Mouse (Mus musculus) cortical plate, adult 2 months (tissue): ENCODE measurements at regions not wholly inside any gene's neighbourhood (a gene's known extent, or its start where the extent isn't known, plus 50 kb on each side); places are given as distances from the start of the nearest gene placed in this dataset.

Experiments
- H3K27ac ChIP-seq: fragments of 200-500 bp; 2 replicates; pipeline ENCODE4 v1.5.1; 2012; ENCODE audit warnings: low read length, control low read depth, inconsistent platforms; ENCODE audit not compliant: insufficient read depth
- H3K4me1 ChIP-seq: fragments of 200-500 bp; 2 replicates; pipeline ENCODE4 v1.6.1; 2011; ENCODE audit warnings: low read length; ENCODE audit not compliant: control insufficient read depth, insufficient read depth
- H3K4me3 ChIP-seq: fragments of 200-500 bp; 2 replicates; pipeline ENCODE4 v1.5.1; 2011; ENCODE audit warnings: mild to moderate bottlenecking, low read length, control low read depth; ENCODE audit not compliant: insufficient read depth
- CTCF ChIP-seq: fragments of 200-500 bp; IDR thresholded peaks from 2 replicates; pipeline ENCODE4 v1.5.1; 2011; ENCODE audit warnings: mild to moderate bottlenecking, control low read depth, low read length; ENCODE audit not compliant: insufficient read depth; ENCODE audit errors: extremely low read depth
- POLR2A ChIP-seq: fragments of 200-500 bp; IDR thresholded peaks from 2 replicates; pipeline ENCODE4 v1.6.1; 2011; ENCODE audit warnings: mild to moderate bottlenecking, low read length, control low read depth; ENCODE audit not compliant: insufficient read depth; ENCODE audit errors: extremely low read depth

DNA sequence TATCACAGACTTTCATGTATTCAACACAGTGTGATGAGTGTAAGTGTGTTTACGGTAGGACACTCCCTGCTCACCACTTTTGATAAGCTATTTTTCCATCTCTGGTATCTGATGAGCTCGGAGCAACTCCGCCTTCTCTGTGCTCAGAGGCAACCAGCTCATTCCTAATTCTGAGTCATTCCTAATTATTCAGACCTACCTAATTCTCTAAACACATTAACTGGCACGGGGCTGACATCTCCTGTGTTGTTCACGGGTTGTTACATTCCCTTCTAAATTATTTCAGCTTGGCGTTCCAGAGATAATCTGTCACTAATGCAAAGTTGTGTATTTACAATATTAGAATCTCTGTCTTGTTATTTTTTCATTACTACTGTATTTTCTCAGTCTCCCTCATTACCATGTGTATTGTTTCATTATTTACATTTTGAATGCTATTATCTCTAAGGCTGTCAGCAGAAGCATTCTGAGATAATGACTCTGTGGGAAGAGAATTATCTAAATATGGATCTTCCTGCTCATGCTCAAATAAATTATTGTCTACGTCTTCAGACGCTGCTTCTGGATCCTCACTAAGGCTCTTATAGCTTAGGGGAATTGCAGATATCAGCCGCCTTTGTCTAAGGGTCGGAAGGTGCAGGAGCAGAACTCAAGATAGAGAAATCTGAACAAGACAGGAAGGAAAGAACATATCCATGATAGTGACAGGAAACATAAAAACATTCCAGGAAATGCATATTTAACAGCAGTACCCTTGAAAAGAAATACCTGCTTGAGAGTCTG is 209.2 kb upstream of the Tas2r134 start:
- Histone ChIP-seq H3K4me1 (no peaks in the 10 kb centered on the region), H3K27ac (no peak overlapping the region), H3K4me3 (no peak overlapping the region)
- TF ChIP-seq CTCF (no peak), POLR2A (no peak)

DNA sequence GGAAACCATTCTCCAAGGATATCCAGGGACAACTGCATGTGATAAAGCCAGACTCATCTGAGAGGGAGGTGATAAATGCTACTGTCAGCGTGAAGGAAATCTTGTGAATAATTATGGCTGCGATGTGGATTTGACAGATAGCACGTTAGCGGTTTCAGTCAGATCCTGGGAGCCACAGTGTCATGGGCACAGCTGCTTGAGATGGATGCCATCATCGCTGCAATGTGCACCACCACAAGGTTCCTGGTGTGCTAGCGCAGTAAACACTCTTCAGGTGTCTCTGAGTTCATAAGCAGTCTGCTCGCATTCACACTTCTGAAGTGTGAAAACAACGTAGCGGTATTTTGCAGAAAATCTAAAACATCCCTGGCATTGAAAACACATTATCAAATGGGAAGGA is 238.9 kb upstream of the Tas2r134 start:
- no peak for TF ChIP-seq CTCF
- H3K27ac ChIP-seq, result no peak overlapping the region
- H3K4me3 ChIP-seq, result no peak overlapping the region
- peaks cover 2% of the 10 kb centered on the region; the same call in 1 of the 2 replicates for H3K4me1 ChIP-seq

DNA sequence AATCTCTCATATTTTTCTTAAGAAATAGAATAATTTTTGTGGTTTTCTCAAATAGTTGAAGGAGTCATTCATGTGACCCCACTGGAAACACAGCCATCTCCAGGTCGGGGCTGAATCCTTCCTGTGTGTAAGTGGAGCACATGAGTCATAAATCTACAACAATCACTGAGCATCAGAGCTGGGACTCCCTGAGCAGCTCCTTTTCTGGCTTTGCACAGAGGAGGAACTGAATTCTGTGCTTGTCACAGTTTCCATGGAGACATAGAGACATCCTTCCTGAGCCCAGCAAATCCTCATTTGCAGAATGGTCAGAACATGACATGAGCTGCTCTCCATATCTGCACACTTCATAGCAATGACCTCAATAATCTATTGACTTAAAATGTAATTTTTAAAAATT is 238.2 kb upstream of the Rnd3 start:
- peaks cover 2% of the 10 kb centered on the region; the same call in 1 of the 2 replicates for H3K4me1 ChIP-seq
- H3K27ac ChIP-seq, result no peak overlapping the region
- H3K4me3 ChIP-seq, result no peak overlapping the region
- TF ChIP-seq CTCF (no peak), POLR2A (no peak)

DNA sequence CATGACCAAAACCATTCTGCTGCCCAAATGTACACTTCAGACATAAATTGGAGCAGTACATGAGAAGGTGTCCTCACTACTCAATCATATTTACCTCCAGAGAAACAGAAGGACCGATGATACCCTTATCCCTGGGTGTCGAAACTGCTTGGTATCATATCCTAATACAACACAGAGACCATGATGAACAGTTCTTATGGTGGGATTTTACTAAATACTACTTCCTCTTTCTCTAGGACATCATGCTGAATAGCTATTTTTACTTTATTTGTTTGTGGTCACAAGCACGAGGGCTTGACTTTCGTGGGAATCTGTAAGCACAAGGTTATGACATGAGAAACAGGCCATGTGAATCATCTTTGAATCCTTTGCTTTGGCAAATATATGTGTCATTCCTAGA is 227.7 kb upstream of the Rnd3 start:
- no peak for TF ChIP-seq CTCF
- TF ChIP-seq POLR2A, result no peak
- no peak overlapping the region for H3K27ac ChIP-seq
- no peak overlapping the region for H3K4me3 ChIP-seq
- H3K4me1 ChIP-seq, result no peaks in the 10 kb centered on the region

DNA sequence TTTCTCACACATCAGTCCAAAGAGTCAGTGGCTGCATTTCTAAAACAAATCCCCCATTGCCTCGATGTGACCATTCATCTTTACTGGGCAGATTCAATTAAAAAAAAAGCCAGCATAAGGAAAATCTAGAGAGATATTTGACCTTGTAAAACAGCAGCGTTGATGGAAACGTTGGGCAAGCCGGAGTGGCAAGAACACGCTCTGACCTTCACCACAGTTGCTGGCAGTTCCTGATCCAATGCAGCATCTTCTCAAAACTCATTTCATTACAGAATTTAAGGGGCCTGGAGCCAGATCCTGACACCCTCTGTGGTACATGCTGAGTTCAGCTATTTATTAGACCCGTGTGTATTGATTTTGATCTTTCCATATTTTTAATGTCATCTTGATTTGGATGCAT is 225.7 kb upstream of the Rnd3 start:
- Histone ChIP-seq H3K27ac (no peak overlapping the region), H3K4me1 (no peaks in the 10 kb centered on the region), H3K4me3 (no peak overlapping the region)
- no peak for TF ChIP-seq CTCF
- TF ChIP-seq POLR2A, result no peak

DNA sequence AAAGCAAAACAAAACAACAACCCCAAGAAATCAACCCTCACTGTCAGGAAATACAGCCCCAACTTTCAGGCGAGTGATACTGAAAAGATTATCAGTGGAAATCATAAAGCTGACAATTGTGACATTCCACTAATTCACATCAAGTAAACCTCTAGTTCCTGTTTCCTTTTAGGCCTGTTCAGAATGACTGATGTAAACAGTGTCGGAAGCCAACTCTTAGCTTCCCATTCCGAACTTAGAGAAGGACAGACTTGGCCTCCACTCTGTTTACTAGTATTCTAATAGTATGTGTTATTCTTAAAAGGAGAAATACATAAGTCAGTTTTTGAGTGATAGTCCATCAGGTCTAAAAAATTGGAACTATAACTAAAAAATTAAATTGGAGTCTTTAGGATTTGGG is 223.9 kb upstream of the Rnd3 start:
- TF ChIP-seq CTCF, result no peak
- no peak for TF ChIP-seq POLR2A
- Histone ChIP-seq H3K27ac (no peak overlapping the region), H3K4me1 (no peaks in the 10 kb centered on the region), H3K4me3 (no peak overlapping the region)

DNA sequence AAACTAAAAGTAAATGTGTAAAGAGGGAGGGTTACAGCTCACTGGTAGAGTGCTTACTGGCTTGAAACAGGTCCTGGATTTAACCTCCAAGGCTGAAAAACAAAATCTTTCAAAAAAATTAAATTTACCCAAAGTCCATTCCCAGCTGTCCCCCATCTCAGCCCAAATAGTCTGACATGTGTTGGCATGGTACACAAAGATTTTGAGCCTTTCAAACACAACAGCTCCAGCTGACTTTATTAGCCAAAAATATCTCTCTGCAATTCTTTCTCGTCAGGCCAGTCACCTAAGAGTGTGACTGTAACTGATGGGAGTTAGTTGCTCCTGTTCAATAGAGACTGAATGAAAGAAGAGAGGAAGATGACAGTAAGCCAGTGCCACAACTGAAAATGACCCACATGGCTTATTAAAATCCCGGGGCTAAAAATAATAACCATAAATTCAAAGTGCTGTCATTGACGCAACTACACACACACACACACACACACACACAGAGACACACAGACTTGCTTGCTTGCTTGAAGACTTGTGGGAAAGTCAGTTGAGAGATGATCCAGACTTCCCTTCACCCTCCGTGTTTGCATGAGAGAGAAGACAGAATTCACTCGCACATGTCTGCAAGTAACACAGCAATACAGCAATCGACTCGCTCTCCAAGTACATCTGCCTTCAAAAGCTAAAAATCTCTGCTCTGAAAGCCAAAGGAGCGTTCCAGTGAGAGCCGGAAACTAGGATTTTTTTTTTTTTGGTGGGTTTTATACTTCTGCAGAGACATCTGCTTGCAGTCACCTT is 214.1 kb upstream of the Rnd3 start:
- H3K27ac ChIP-seq, result no peak overlapping the region
- H3K4me1 ChIP-seq, result peaks cover 2% of the 10 kb centered on the region; the same call in 1 of the 2 replicates
- H3K4me3 ChIP-seq, result no peak overlapping the region
- TF ChIP-seq POLR2A (no peak), CTCF (no peak)

DNA sequence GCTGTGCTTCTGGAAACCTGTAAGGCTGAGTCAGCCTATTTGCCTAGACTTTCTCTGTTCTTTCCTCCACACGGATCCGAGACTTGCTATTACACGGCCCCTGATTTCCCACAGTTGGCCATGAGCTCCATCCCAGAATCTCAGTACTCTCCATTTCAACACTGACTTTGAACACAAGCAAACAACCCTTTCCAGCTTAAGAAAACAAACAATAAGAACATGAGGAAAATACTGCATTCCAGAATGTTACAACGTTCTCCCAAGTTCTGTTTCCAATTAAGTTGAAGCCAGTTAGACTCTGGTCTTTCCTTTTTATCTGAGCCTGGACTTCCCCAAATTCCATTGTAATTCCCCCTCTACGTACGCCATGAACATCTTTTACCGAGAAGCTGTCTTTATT is 206.4 kb upstream of the Rnd3 start:
- H3K4me1 ChIP-seq, result no peaks in the 10 kb centered on the region
- no peak for TF ChIP-seq POLR2A
- no peak for TF ChIP-seq CTCF
- no peak overlapping the region for H3K27ac ChIP-seq
- H3K4me3 ChIP-seq, result no peak overlapping the region

DNA sequence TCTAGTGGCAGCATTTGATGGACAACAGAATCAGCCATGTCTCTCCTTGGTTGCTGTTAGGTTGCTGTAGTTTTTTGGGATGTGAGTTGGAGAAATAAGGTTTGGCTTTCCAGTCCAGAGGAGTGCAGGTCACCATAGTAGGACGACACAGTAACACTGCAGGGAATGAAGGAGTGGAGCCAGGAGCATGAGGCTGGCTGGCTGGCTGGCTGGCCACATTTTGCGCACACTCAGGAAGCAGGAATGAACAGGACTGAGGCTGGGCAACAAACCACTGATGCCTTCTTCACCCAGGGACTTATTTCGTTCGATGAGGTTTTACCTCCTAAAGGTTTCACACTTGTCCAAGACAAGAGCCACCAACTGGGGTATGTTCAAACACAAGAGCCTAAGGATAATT is 205.9 kb upstream of the Rnd3 start:
- TF ChIP-seq POLR2A (no peak), CTCF (no peak)
- Histone ChIP-seq H3K4me1 (no peaks in the 10 kb centered on the region), H3K4me3 (no peak overlapping the region), H3K27ac (no peak overlapping the region)

DNA sequence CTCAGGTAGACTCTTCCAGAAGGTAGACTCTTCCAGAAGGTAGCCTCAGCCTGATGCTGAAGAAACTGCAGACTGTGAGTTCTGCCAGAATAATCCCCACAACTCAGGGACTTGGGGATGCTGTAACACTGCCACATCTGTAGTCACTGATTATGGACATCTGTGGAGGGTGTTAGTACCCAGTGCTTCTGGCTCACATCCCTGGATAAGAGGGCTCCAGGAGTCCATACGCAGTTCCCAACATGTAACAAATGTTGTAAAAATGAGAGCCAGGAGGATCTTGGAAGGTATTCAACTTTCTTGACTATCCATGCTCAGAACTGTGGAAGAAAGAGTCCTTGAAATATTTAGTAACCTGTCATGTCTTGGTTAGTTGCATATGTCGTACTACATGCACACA is 200.7 kb upstream of the Rnd3 start:
- Histone ChIP-seq H3K4me1 (no peaks in the 10 kb centered on the region), H3K27ac (no peak overlapping the region), H3K4me3 (no peak overlapping the region)
- TF ChIP-seq CTCF, result no peak
- TF ChIP-seq POLR2A, result no peak
